Mouse (Mus musculus): ENCODE measurements around the gene Rnf111.

DNA sequence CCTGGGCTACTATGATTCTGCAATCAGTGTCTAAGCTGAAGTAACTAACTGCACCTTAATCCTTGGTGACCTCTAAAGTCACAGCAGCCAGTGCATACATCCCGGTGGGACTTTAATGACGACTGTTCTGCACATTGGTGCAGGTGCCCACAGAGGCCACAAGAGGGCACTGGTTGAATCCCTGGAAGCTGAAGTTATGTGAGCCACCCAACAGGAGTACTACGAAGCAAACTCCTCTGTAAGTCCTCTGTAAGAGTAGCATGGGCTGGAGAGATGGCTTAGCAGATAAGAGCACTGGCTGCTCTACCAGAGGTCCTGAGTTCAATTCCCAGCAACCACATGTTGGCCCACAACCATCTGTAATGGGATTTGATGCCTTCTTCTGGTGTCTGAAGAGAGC is 87.1 kb downstream of the Rnf111 start:
- TF ChIP-seq CTCF (IDR thresholded peaks at IDR 0.05; ENCODE audit: extremely low read depth, insufficient read length, insufficient replicate concordance, low read depth, low read length) (peak; percentile 64; the same call in 1 of the 2 replicates), POLR2A (IDR thresholded peaks at IDR 0.05; ENCODE audit: low read depth, low read length) (no peak)

Data from small intestine, adult 2 months (tissue).